Mouse (Mus musculus): ENCODE data around the gene Zbtb8a.
"Not testable (repeated sequence)": the region's sequence is repeated elsewhere in the genome, so short reads cannot be mapped to it uniquely, and the experiment has no call there.

Zbtb8a gene

GRCm38 (mm10) chr4:129377601-129378390 is at the start of gene Zbtb8a:
Gene Zbtb8a, minus strand, starts transcription at chr4:129378116.
- DNase-seq (ENCODE audit: low spot score), result peak; percentile 76

GRCm38 (mm10) chr4:129418321-129418720 is 40.4 kb upstream of the Zbtb8a start:
- DNase-seq (ENCODE audit: low spot score), result no peak

GRCm38 (mm10) chr4:129416478-129416877 is 38.6 kb upstream of the Zbtb8a start:
- no peak for DNase-seq (ENCODE audit: low spot score)

- no peak for DNase-seq (ENCODE audit: low spot score)
These were observed 38.0 kb upstream of the Zbtb8a start for GRCm38 (mm10) chr4:129415892-129416291.

GRCm38 (mm10) chr4:129410991-129411390 is 33.1 kb upstream of the Zbtb8a start:
- DNase-seq (ENCODE audit: low spot score), result no peak

- DNase-seq (ENCODE audit: low spot score), result not testable (repeated sequence)
These were observed 32.6 kb upstream of the Zbtb8a start for GRCm38 (mm10) chr4:129410532-129410931.

GRCm38 (mm10) chr4:129406447-129406846 is 28.5 kb upstream of the Zbtb8a start:
- DNase-seq (ENCODE audit: low spot score), result peak; percentile 73

- no peak for DNase-seq (ENCODE audit: low spot score)
These were observed 21.9 kb upstream of the Zbtb8a start for GRCm38 (mm10) chr4:129399813-129400212.

- no peak for DNase-seq (ENCODE audit: low spot score)
These were observed 19.0 kb upstream of the Zbtb8a start for GRCm38 (mm10) chr4:129396960-129397359.

GRCm38 (mm10) chr4:129394089-129394870 is 16.4 kb upstream of the Zbtb8a start:
- DNase-seq (ENCODE audit: low spot score), result no peak

GRCm38 (mm10) chr4:129390936-129391557 is 13.1 kb upstream of the Zbtb8a start:
- DNase-seq (ENCODE audit: low spot score), result no peak

- DNase-seq (ENCODE audit: low spot score), result no peak
These were observed 12.4 kb upstream of the Zbtb8a start for GRCm38 (mm10) chr4:129390216-129390743.

GRCm38 (mm10) chr4:129388404-129388803 is 10.5 kb upstream of the Zbtb8a start:
- peak; percentile 61 for DNase-seq (ENCODE audit: low spot score)

- no peak for DNase-seq (ENCODE audit: low spot score)
These were observed 9.1 kb upstream of the Zbtb8a start for GRCm38 (mm10) chr4:129386989-129387388.

GRCm38 (mm10) chr4:129386269-129386946 is 8.5 kb upstream of the Zbtb8a start:
- no peak for DNase-seq (ENCODE audit: low spot score)

GRCm38 (mm10) chr4:129385685-129386084 is 7.8 kb upstream of the Zbtb8a start:
- no peak for DNase-seq (ENCODE audit: low spot score)

- DNase-seq (ENCODE audit: low spot score), result no peak
These were observed 6.5 kb upstream of the Zbtb8a start for GRCm38 (mm10) chr4:129384440-129384839.

GRCm38 (mm10) chr4:129383586-129383985 is 5.7 kb upstream of the Zbtb8a start:
- no peak for DNase-seq (ENCODE audit: low spot score)

- DNase-seq (ENCODE audit: low spot score), result no peak
These were observed 4.6 kb upstream of the Zbtb8a start for GRCm38 (mm10) chr4:129382488-129382887.

- DNase-seq (ENCODE audit: low spot score), result no peak
These were observed 4.1 kb upstream of the Zbtb8a start for GRCm38 (mm10) chr4:129382029-129382428.

GRCm38 (mm10) chr4:129381148-129381547 is 3.2 kb upstream of the Zbtb8a start:
- no peak for DNase-seq (ENCODE audit: low spot score)

- DNase-seq (ENCODE audit: low spot score), result no peak
These were observed 1.9 kb upstream of the Zbtb8a start for GRCm38 (mm10) chr4:129379805-129380204.

All from embryo, embryonic 10.5 days (tissue).